Mouse (Mus musculus): ENCODE data around the gene Ap2a1.

The Ap2a1 gene

GRCm38 (mm10) chr7:44929204-44930151, at the start of gene Ap2a1:
TSS of gene Ap2a1 (minus strand) at chr7:44929496.
- in situ Hi-C loops (cut with MboI; ENCODE audit: low pct_unique_long_range_greater_than_20kb in 1 of 2, low sequenced_read_pairs in 2 of 2, unreplicated experiment in 1 of 2), result no loop called here

GRCm38 (mm10) chr7:44978300-44978699, 49.0 kb upstream of the Ap2a1 start:
- in situ Hi-C loops (cut with MboI; ENCODE audit: low pct_unique_long_range_greater_than_20kb in 1 of 2, low sequenced_read_pairs in 2 of 2, unreplicated experiment in 1 of 2), result no loop called here

- in situ Hi-C loops (cut with MboI; ENCODE audit: low pct_unique_long_range_greater_than_20kb in 1 of 2, low sequenced_read_pairs in 2 of 2, unreplicated experiment in 1 of 2), result no loop called here
Observed at GRCm38 (mm10) chr7:44975117-44975419, 45.8 kb upstream of the Ap2a1 start.

- in situ Hi-C loops (cut with MboI; ENCODE audit: low pct_unique_long_range_greater_than_20kb in 1 of 2, low sequenced_read_pairs in 2 of 2, unreplicated experiment in 1 of 2), result no loop called here
Observed at GRCm38 (mm10) chr7:44974383-44975116, 45.3 kb upstream of the Ap2a1 start, which contains the start of gene Cpt1c. TSS of gene Cpt1c (minus strand) at chr7:44974851.

GRCm38 (mm10) chr7:44973415-44974130, 44.3 kb upstream of the Ap2a1 start:
- in situ Hi-C loops (cut with MboI; ENCODE audit: low pct_unique_long_range_greater_than_20kb in 1 of 2, low sequenced_read_pairs in 2 of 2, unreplicated experiment in 1 of 2), result no loop called here

GRCm38 (mm10) chr7:44971142-44971541, 41.8 kb upstream of the Ap2a1 start:
- in situ Hi-C loops (cut with MboI; ENCODE audit: low pct_unique_long_range_greater_than_20kb in 1 of 2, low sequenced_read_pairs in 2 of 2, unreplicated experiment in 1 of 2), result no loop called here

GRCm38 (mm10) chr7:44970231-44970691, 41.0 kb upstream of the Ap2a1 start:
- in situ Hi-C loops (cut with MboI; ENCODE audit: low pct_unique_long_range_greater_than_20kb in 1 of 2, low sequenced_read_pairs in 2 of 2, unreplicated experiment in 1 of 2), result no loop called here

GRCm38 (mm10) chr7:44966638-44967037, 37.3 kb upstream of the Ap2a1 start:
- in situ Hi-C loops (cut with MboI; ENCODE audit: low pct_unique_long_range_greater_than_20kb in 1 of 2, low sequenced_read_pairs in 2 of 2, unreplicated experiment in 1 of 2), result no loop called here

GRCm38 (mm10) chr7:44965975-44966374, 36.7 kb upstream of the Ap2a1 start:
- in situ Hi-C loops (cut with MboI; ENCODE audit: low pct_unique_long_range_greater_than_20kb in 1 of 2, low sequenced_read_pairs in 2 of 2, unreplicated experiment in 1 of 2), result no loop called here

- in situ Hi-C loops (cut with MboI; ENCODE audit: low pct_unique_long_range_greater_than_20kb in 1 of 2, low sequenced_read_pairs in 2 of 2, unreplicated experiment in 1 of 2), result no loop called here
Observed at GRCm38 (mm10) chr7:44964990-44965389, 35.7 kb upstream of the Ap2a1 start.

GRCm38 (mm10) chr7:44962831-44963230, 33.5 kb upstream of the Ap2a1 start:
- in situ Hi-C loops (cut with MboI; ENCODE audit: low pct_unique_long_range_greater_than_20kb in 1 of 2, low sequenced_read_pairs in 2 of 2, unreplicated experiment in 1 of 2), result no loop called here

GRCm38 (mm10) chr7:44962337-44962736, 33.0 kb upstream of the Ap2a1 start:
- in situ Hi-C loops (cut with MboI; ENCODE audit: low pct_unique_long_range_greater_than_20kb in 1 of 2, low sequenced_read_pairs in 2 of 2, unreplicated experiment in 1 of 2), result no loop called here

GRCm38 (mm10) chr7:44960512-44960910, 31.2 kb upstream of the Ap2a1 start:
- in situ Hi-C loops (cut with MboI; ENCODE audit: low pct_unique_long_range_greater_than_20kb in 1 of 2, low sequenced_read_pairs in 2 of 2, unreplicated experiment in 1 of 2), result no loop called here

- in situ Hi-C loops (cut with MboI; ENCODE audit: low pct_unique_long_range_greater_than_20kb in 1 of 2, low sequenced_read_pairs in 2 of 2, unreplicated experiment in 1 of 2), result loop anchor here in 1 of 2 experiments (10.0 kb wide), 1 partner anchor 235 kb away; no protein-coding TSS in a partner anchor
Observed at GRCm38 (mm10) chr7:44959874-44960511, 30.7 kb upstream of the Ap2a1 start.

GRCm38 (mm10) chr7:44959281-44959680, 30.0 kb upstream of the Ap2a1 start:
- in situ Hi-C loops (cut with MboI; ENCODE audit: low pct_unique_long_range_greater_than_20kb in 1 of 2, low sequenced_read_pairs in 2 of 2, unreplicated experiment in 1 of 2), result loop anchor here in 1 of 2 experiments (10.0 kb wide), 1 partner anchor 234 kb away; no protein-coding TSS in a partner anchor

GRCm38 (mm10) chr7:44958208-44958607, 28.9 kb upstream of the Ap2a1 start:
- in situ Hi-C loops (cut with MboI; ENCODE audit: low pct_unique_long_range_greater_than_20kb in 1 of 2, low sequenced_read_pairs in 2 of 2, unreplicated experiment in 1 of 2), result loop anchor here in 1 of 2 experiments (10.0 kb wide), 1 partner anchor 233 kb away; no protein-coding TSS in a partner anchor

GRCm38 (mm10) chr7:44957183-44957835, 28.0 kb upstream of the Ap2a1 start:
- in situ Hi-C loops (cut with MboI; ENCODE audit: low pct_unique_long_range_greater_than_20kb in 1 of 2, low sequenced_read_pairs in 2 of 2, unreplicated experiment in 1 of 2), result loop anchor here in 1 of 2 experiments (10.0 kb wide), 1 partner anchor 233 kb away; no protein-coding TSS in a partner anchor
